Mouse (Mus musculus) retina, adult 2 months (tissue): ENCODE data around the gene Ryr1.
A peak's percentile ranks its signal among the peaks of the same experiment; 100 is the strongest.
"Not testable (repeated sequence)": the region's sequence is repeated elsewhere in the genome, so short reads cannot be mapped to it uniquely, and the experiment has no call there.

Experiments used
- DNase-seq: peaks from one replicate; pipeline ENCODE4 v3.0.0-alpha.2; 2012; ENCODE audit warnings: low read depth, low spot score

Ryr1 gene

GRCm38 (mm10) chr7:28991616-28992015 is 133.4 kb downstream of the Ryr1 start:
- DNase-seq = no peak

GRCm38 (mm10) chr7:28990766-28991273 is 134.2 kb downstream of the Ryr1 start:
- no peak for DNase-seq

GRCm38 (mm10) chr7:28985207-28985606 is 139.8 kb downstream of the Ryr1 start:
- no peak for DNase-seq

- DNase-seq = no peak
Measured at GRCm38 (mm10) chr7:28984452-28984851, 140.5 kb downstream of the Ryr1 start.

GRCm38 (mm10) chr7:28983849-28984248 is 141.1 kb downstream of the Ryr1 start:
- no peak for DNase-seq

- no peak for DNase-seq
Measured at GRCm38 (mm10) chr7:28983141-28983564, 141.8 kb downstream of the Ryr1 start.

GRCm38 (mm10) chr7:28982274-28983013 is 142.5 kb downstream of the Ryr1 start:
- no peak for DNase-seq

GRCm38 (mm10) chr7:28981651-28982273 is 143.2 kb downstream of the Ryr1 start, which contains the start of the genes Eif3k and Map4k1:
Gene Eif3k, minus strand, starts transcription at chr7:28981864.
Gene Map4k1, plus strand, starts transcription at chr7:28982050.
- DNase-seq = peak; percentile 98

GRCm38 (mm10) chr7:28977556-28977955 is 147.4 kb downstream of the Ryr1 start:
- DNase-seq = no peak

GRCm38 (mm10) chr7:28973025-28973424 is 152.0 kb downstream of the Ryr1 start:
- no peak for DNase-seq

GRCm38 (mm10) chr7:28972542-28972985 is 152.4 kb downstream of the Ryr1 start:
- DNase-seq = peak; percentile 36

GRCm38 (mm10) chr7:28971770-28972269 is 153.2 kb downstream of the Ryr1 start:
- no peak for DNase-seq

GRCm38 (mm10) chr7:28971029-28971428 is 153.9 kb downstream of the Ryr1 start:
- DNase-seq = no peak

- DNase-seq = peak; percentile 58
Measured at GRCm38 (mm10) chr7:28969672-28970394, 155.1 kb downstream of the Ryr1 start.

- no peak for DNase-seq
Measured at GRCm38 (mm10) chr7:28969271-28969670, 155.7 kb downstream of the Ryr1 start.

GRCm38 (mm10) chr7:28968120-28968519 is 156.9 kb downstream of the Ryr1 start:
- not testable (repeated sequence) for DNase-seq

GRCm38 (mm10) chr7:28966751-28967505 is 158.1 kb downstream of the Ryr1 start:
- no peak for DNase-seq

- DNase-seq = no peak
Measured at GRCm38 (mm10) chr7:28966181-28966580, 158.8 kb downstream of the Ryr1 start.

GRCm38 (mm10) chr7:28965346-28965840 is 159.6 kb downstream of the Ryr1 start:
- DNase-seq = peak; percentile 44

GRCm38 (mm10) chr7:28963399-28963923 is 161.5 kb downstream of the Ryr1 start:
- no peak for DNase-seq
